Mouse (Mus musculus) inflammation-experienced regulatory T-cells, adult 6 months (primary cell): Measurements from ENCODE around the gene Gtf2h2. TPM values are rescaled to one million over a fixed set of nuclear protein-coding genes. Genes with fewer than 3 reads are reported as not detected.
A peak's percentile ranks its signal among the peaks of the same experiment; 100 is the strongest.
"Not testable (repeated sequence)": the region's sequence is repeated elsewhere in the genome, so short reads cannot be mapped to it uniquely, and the experiment has no call there.

Experiments
- ATAC-seq: one replicate; pipeline ENCODE4 v1.8.0; 2017
- polyA plus RNA-seq, 3 experiments: library from polyadenylated mRNA; unstranded; fragments of 100-300 nt; shearing (Covaris generic); gene quantifications; one replicate each; pipeline ENCODE4 v1.2.1; 2017

Gene Gtf2h2
- 10 to 100 TPM; 49.8 to 55.7 (median 55.5) TPM for polyA plus RNA-seq

DNA sequence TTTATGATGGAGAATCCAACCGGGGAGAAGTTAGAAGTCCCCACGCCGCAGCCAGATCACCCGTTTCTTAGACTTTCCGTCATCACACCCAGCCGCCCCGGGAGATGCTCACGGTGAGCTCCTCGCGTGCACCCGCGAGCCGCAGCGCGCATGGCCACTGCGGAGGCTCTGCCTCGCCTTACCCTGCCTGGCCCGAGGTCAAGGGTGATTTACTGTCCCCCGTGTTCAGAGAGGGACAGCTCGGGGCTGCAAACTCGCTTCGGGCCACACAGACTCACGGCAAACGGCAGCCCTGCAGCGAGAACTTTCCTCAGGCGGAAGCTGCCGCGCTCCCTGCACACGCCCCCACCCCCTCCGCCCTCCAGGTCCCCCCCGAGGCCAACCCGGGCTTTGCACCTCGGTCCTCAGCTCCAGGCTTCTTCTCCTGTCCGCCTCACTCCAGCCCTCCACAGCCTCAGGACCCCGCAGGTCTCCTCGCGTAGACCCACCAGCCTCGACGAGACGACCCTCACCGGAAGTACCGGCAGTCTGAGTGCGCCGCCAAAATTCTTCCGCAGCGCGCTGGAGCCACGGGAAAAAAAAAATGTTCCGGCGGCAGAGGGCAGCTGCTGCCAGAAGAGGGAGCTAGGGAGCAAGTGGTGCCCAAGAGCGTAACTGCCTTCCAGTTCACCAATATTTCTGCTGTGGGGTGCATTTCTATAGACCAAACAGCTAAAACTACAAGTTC, at the start of gene Gtf2h2:
Gtf2h2 (minus strand) TSS at position 519 of the 727 bp plus-strand sequence.
- ATAC-seq: peak; percentile 82

DNA sequence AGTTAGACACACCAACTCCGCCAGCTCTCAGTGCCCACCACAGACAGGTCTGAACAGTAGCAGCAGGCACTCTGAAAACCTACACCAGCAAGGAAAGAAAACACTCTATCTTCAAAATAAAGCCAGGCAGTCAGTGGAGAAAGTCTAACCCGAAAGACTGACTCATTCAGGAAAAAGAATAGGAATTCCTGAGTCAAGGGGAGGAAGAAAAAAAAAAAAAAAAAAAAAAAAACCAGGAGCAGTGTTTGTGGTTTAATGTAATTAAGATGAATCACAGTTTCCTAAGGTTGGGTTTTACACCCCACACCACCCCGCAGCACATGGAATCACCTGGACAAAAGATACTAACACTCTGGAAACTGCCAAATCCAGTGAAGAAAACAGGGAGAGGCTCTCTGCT, 43.8 kb upstream of the Gtf2h2 start:
- no peak for ATAC-seq

DNA sequence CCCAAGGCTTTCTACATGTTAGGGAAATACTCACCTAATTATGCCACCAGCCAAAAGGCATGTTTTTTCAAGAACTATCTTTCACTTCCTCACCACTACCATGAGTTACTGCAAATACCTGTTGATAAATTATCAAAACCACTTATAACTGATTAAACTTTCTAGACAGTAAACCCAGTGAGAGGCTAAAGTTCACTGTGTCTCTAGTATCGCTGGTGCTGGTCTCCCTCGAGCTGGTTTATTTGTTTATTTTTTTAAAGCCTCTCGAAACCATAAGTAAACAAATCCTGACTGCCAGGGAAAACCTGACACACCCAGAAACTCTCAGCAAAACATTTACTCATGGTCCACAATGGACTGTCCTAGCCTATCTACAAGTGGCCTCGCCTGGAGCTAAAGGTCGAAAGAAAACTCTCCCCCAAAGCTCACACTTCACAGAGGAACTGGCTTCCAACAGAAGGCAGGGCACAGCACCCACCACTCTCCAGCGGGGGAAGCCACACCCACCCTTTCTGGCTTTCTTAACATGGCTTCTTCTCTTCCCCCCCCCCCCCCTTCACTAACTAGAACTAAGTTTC, 40.5 kb upstream of the Gtf2h2 start:
- ATAC-seq: no peak

DNA sequence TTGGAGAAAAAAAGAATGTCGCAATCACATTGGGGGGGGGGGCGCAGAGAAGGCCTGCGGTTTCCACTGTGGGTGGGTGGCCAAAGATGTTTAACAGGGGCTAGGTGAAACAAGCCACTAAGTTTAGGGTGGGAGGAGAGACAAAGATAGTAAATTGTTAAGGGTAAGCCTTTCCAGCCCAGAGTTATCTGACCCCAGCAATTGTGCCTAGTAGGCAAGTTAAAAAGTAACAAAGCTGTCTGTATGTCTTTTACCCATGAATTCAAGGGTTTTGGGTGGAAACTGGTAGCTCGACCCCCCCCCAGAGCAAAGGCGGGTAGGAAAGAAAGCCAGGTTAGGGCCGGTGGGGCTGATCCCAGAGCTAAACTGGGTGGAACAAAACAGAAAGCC, 34.3 kb upstream of the Gtf2h2 start:
- ATAC-seq: no peak

DNA sequence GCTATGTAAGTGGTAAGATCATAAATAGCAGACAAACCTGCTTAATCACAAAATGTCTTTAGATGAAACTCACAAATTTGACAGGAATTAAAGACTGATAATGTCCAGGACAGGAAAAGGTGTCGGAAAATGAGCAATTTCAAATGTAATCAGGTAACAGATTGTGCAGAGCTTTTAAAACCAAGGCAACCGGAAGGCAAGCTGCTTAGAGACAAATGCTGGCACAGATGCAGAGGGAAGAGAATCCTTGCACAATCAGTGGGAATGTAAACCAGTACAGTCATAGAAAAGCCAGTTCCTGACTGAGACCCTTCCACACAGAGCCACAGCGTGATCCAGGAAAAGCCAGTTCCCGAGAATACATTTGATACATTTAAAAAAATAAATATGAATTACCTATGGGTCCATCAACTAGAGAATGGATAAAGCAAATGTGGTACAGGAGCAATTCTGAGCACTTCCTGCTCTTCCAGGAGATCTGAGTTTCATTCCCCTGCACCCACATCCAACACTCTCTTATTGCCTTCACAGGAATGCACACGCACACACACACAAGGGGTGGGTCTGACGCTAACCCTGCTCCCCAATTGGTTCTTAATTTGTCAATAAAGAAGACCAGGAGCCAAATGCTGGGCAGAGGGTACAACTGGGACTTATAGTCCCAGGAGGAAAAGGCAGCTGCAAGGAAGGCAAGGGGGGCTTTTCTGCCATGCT, 33.7 kb upstream of the Gtf2h2 start:
- no peak for ATAC-seq

DNA sequence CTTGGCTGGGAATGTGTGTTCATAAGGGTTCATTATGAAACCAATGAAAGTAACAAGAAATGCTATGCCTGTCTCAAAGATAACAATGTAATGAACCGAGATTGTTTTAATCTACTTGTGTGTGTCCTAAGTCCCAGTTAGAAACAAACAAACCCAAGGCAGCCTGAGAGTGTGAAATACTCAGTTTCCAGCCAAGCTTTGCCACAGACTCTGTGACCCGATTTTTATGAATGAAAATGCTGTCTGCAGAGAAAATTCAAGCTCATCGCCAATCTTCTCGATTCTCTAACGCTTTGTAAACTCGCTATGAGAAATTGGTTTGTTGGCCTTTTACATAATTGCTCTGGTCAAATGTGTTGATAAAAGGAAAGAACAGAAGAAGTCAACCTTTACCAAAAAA, 32.5 kb upstream of the Gtf2h2 start:
- no peak for ATAC-seq

DNA sequence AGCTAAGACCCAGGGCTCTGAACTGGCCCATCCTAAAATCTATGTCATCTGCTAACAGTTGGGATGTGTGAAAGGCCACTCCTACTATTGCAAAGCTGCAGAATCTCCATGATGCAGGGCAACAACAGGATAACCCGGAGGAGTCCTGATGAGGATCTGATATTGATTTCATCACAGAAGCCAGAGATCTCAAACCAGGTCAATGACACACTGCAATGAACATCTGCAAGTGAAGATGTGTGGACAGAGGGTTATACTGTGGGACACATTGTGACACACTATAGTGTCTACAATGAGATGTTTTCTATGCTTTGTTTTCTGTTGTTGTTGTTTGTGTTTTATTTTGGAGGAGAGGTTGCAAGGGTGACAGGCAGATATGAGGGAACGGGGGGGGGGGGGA, 31.3 kb upstream of the Gtf2h2 start:
- ATAC-seq: no peak

DNA sequence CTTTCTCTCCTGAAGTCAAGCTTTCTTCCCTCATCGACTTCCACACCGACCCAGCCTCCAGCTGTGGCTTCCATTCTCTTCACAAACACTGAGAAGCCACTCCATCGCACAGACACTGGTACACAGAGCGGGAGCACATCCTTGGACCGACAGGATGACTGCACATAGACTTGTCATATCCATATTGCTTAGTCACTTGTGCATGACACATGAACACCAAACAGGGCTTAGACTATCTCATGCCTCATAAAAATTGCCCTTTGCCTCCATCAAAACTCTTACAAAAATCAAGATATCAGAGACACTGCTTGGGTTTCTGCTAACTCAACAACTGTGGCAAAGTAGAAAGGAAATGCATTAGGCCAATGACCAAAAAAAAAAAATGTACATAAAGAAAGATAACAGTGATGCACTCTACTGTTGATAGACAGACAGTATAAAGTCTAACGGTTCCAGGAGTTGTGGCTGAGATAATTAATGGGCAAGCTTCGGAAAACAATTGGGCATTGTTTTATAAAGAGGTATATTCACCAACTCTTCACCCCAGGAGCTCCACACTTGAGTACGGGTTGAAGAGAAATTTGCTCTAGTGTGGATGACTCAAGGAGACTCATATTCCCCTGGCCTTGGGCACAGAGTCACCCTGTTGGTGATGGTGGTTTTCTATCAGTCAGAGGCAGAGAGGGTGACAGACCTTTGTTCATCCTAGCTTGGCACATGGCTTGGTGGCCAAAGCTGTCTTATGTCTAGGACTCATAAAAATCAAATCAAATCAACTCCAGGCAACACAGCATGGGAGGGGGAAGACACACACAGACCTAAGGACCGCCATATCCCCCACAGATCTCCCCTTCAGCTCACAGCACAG, 29.6 kb upstream of the Gtf2h2 start:
- ATAC-seq: no peak

DNA sequence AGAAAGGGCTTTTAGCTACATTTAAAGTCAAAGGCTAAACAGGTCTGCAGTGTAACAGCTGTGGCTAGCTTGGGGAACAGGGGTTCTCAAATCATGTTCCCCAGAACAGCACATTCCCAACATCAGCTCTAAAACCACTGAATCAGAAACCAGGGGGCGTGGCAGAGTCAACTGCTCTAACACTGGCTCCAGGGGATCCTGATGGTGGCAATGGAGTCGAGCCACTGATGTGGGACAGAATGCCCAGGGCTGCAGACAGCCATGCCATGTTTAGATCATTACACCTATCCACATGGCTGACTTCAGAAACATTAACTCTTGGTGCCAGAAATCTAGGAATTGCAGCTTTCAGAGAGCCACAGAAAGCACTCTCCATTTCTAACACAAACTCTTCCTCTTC, 26.8 kb upstream of the Gtf2h2 start:
- no peak for ATAC-seq

DNA sequence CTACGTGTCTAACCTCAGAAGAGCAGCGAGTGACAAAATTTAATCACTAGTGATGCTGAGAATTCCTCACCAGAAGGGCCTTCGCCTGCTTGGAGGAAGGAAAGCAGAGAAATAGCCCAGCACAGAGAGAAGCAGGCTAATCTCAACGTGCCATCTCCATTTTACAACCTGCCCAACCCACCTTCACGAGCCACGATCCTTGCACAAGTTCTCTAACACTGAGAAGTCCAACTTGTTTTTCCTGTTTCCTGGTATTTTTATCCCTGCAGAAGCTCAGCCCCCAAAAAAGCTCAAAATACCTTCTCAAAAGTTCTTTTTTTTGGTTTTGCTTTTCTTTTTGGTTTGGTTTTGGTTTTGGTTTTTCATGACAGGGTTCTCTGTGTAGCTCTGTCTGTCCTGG, 25.8 kb upstream of the Gtf2h2 start:
- no peak for ATAC-seq

DNA sequence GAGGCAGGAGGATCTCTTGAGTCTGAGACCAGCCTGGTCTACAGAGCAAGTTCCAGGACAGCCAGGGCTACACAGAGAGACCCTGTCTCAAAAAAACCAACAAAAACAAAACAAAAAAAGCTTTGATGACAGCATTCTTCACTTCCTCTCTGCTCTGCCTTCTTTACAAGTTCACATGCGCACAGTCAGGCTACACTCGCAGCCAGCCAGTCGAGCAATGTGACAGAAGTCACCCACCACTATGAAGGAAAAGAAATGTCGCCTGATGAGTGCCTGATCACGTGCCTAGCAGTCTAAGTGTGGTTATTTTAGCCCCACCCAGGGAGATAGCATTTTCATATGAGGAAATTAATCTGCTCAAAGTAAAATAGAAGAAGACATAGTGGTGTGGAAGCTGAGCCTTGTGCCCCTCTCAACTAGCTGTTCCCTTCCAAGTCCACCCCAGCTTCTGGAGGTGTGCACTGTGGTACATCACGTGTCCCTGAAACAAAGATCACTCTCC, 25.3 kb upstream of the Gtf2h2 start:
- no peak for ATAC-seq

DNA sequence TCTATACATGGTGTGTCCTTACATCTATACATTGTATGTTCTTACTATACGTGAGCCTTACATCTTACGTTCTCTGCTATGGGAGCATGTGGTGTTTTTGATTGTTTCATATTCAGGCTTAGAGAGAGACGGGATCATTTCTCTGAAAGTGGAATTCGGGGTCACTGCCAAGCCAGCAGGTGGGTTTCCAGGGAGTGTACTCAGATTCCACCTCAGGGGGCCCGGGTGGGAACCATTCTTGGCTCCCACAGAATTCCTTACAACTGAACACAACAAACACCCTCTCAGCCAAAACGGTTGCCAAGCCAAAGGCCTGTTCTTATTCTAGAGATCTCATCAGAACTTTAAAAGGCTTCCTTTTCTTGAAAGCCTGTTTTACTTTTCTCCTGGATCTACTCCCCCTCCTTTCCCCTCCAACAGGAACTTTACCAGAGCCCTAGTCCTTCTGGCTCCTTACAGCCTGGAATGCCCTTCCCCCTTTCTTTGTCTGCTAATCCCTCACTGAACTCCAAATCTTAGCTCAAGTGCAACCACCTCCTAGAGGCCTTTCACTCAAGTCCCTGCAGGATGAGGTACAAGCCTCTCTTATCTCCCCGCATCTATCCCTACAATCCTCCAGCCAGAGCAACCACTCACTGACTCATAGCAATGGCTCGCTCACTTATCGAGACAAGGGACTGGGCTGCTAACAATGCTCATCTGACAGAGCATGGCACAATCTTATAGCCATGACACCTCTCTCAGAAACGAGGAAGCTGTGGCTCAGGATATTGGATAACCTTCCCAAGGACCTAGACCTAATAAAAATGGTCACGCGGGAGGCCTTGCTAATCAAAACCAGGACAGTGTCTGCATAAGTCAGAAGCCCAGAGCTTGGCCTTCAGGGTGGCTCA, 24.1 kb upstream of the Gtf2h2 start:
- no peak for ATAC-seq

DNA sequence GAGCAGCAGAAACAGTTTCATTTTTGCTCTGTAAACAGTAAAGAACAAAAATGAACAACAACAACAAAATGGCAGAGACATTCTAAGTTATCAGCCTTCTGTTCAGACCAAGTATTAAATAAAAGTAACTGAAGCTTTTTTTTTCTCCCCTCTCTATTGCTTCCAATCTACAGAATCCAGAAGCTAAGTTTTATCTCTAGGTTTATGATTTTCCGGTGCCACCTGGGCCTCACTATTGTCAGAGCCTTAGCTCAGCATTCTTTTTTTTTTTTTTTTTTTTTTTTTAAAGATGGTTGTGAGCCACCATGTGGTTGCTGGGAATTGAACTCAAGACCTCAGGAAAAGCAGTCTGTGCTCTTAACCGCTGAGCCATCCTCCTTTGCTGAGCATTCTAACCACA, 20.4 kb upstream of the Gtf2h2 start:
- no peak for ATAC-seq

DNA sequence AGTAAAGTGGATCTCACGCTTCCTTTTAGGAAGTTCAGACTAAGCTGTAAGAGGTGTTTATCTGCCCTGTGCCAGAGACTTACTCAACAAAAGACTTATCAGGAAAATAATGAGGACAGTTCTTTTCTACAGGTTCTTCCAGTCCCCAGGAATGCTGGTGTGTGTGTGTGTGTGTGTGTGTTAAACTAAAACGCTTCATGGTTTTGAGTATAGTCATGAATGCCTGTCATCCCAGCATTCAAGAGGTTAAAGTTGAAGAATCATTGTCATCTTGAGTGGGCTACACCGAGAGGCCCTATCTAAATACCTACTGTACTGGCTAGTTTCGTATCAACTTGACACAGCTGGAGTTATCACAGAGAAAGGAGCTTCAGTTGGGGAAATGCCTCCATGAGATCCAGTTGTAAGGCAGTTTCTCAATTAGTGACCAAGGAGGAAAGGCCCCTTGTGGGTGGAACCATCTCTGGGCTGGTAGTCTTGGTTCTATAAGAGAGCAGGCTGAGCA, 19.5 kb upstream of the Gtf2h2 start:
- no peak for ATAC-seq

DNA sequence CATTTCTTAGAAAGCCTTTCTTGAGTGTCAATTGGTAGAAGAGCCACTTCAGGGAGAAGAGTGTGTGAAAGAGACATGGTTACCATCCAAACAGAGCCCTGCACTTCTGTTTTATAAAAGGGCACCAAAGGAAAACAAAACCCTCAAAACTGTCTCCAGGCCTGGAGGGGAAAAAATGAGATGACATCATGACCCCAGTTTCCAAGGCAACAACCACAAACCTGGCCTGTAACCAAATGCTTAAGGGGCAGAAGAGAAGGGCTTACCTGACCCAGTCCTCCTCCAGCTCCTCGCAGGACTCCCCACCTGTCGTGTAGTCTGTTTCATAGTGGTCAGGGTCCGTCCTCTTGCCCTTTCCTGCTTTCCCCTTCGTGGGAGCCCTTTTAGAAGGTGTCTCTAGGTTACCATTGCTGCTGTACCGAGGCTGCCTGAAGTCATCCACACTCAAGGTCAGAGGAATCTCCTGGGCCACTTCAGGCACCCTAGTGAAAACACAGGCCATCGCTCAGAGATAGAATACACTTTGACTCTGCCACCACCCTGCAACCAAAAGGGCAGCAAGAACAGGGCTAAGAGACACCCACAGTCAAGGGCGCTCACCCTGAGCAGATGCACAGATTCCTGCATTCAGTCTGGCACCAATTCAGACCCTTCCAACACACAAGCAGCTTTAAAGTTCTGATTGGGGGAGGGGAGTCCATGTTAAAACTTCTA, 18.9 kb upstream of the Gtf2h2 start:
- ATAC-seq: no peak

DNA sequence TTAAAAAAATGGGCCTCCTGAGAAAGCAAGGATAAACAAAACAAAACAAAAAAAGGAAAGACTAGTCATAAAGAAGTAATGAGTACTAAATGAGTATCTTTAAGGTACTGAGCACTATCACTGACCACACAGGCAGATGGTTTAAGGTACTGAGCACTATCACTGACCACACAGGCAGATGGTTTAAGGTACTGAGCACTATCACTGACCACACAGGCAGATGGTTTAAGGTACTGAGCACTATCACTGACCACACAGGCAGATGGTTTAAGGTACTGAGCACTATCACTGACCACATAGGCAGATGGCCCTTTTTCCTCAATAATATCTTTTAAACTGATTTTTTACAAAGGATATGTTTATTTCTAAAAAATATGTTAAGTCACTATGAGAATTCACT, 7.2 kb upstream of the Gtf2h2 start:
- not testable (repeated sequence) for ATAC-seq

DNA sequence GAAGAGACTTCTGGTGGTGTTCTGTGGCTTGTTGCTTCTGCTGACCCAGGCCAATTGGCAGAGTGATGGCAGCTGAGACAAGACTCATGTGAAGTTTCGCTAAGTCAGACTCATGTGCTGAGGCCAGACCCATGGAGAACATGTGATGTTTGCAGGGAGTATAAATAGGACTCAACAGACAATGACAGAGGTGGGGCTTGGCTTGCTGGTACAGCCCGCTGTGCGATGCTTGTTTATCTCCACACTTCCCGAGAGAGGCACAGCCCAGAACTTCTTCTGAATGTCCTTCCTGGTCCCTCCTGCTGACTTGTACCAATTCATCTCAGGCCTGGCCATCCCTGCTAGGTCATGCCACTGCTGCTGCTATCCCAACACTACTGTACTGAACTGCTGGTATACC, 3.0 kb upstream of the Gtf2h2 start:
- no peak for ATAC-seq

DNA sequence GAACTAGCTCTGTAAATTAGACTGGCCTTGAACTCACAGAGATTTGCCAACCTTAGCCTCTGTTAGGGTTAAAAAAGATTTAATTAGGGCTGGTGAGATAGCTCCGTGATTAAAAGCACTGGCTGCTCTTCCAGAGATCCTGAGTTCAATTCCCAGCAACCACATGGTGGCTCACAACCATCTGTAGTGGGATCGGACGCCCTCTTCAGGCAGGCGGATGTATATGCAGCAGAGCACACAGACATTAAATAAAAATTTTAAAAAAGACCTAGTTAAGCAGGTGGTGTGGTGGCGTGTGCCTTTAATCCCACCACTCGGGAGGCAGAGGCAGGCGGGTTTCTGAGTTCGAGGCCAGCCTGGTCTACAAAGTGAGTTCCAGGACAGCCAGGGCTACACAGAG, 2.0 kb upstream of the Gtf2h2 start:
- not testable (repeated sequence) for ATAC-seq

DNA sequence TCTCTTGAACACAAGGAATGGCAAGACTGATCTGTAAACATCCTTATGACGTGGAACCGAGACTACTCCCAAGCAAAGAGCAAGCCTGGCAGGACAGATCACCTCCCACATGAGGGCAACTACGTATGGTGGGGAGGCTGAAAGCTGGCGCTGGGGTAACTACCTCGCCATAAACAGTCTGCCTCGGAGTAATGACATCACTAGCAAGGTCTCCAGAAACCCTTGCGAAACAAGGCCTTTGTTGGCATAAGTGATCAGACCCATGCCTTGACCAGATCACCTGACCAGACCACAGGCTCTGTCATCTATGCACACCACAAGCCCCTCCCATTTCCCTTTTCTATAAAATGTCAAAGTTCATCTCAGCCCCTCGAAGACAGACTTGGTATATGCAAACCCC, 934 bp upstream of the Gtf2h2 start:
- ATAC-seq: no peak

DNA sequence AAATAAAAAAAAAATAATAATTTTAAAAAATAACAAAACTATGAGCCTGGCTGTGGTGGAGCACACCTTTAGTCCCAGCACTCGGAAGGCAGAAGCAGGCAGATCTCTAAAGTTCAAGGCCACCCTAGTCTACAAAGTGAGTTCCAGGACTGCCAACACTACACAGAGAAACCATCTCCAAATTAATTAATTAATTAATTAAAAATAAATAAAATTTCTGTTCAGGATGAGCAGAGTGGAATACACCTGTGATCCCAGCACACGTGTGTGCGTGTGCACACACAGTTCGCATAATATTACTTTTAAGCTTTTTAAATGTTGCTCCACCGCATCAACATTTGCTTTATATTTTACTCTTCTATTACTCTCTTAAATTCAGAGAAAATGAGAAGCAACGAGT, 756 bp downstream of the Gtf2h2 start:
- no peak for ATAC-seq

DNA sequence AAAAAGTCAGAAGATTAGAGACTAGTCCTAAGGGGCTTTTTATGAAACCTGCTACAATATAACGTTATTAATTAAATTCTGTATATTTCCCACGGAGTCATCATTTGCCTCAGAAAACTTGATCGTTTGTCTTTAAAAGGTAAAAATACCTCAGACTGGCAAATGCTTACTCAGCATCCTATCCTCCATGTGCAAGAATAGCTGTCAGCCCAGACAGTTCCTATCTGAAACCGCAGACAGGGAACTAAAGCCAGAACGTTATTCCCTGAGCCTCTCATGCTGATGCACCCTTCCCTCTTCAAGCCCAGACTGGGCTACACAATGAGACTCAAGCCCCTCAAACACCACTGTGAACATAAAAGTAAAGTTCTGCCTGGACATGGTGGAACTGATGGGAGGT, 2.0 kb downstream of the Gtf2h2 start:
- ATAC-seq: no peak
